Mouse (Mus musculus) megakaryocyte, embryonic 14.5 days (primary cell): ENCODE results near the gene Ncf1.

Experiments used
- FLI1 ChIP-seq: IDR thresholded peaks from 2 replicates; pipeline ENCODE4 v1.6.1; 2012; ENCODE audit warnings: low read length, inconsistent platforms, mixed read lengths
- GATA1 ChIP-seq: IDR thresholded peaks from 3 replicates; pipeline ENCODE4 v1.6.1; 2012; ENCODE audit warnings: mixed read lengths, low read length, inconsistent platforms, borderline replicate concordance

DNA sequence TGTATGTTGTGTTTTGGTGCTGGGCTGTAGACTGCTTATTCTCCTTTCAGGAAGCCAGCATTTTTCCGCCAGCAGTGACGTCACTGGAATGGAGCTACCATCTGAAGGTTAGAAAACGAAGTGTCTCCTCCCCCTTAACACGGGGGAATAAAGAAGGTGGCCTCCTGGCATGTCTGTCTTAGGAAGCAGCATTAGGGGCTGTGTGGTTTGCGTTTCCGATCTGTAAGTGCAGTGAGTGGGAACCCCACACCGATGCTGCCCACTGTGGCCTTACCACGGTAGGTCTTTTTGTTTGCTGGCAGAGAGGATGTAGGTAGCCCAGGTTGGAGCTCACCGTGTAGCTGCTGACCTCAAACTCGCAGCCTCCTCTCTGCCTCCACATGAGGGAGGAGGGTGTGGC, 22.7 kb downstream of the Ncf1 start:
- TF ChIP-seq GATA1 = no peak
- TF ChIP-seq FLI1 = no peak
